Mouse (Mus musculus) midbrain, embryonic 16.5 days (tissue): ENCODE results near the gene Kcna10. TPM values are rescaled to one million over a fixed set of nuclear protein-coding genes. Genes with fewer than 3 reads are reported as not detected.

Experiments
- ATAC-seq: fragments of 200-750 bp; cut with Nextera tagmentation; 2 replicates; pipeline ENCODE4 v1.8.0; 2017; ENCODE audit warnings: moderate TSS enrichment
- H3K27ac ChIP-seq: fragments of 300-500 bp; sonication (generic); 2 replicates; pipeline ENCODE4 v1.5.1; 2014; ENCODE audit warnings: mild to moderate bottlenecking, low read length, mixed read lengths
- H3K27me3 ChIP-seq: fragments of 300-500 bp; sonication (generic); 2 replicates; pipeline ENCODE4 v1.6.1; 2014; ENCODE audit warnings: low read depth, low read length, mixed read lengths; ENCODE audit not compliant: control insufficient read depth, insufficient read depth
- H3K36me3 ChIP-seq: fragments of 300-500 bp; sonication (generic); 2 replicates; pipeline ENCODE4 v1.6.1; 2014; ENCODE audit warnings: mild to moderate bottlenecking, low read length, moderate library complexity, mixed read lengths; ENCODE audit not compliant: control insufficient read depth, insufficient read depth
- H3K4me1 ChIP-seq: fragments of 300-500 bp; sonication (generic); 2 replicates; pipeline ENCODE4 v1.6.1; 2014; ENCODE audit warnings: mild to moderate bottlenecking, low read length, mixed read lengths; ENCODE audit not compliant: control insufficient read depth, insufficient read depth
- H3K4me2 ChIP-seq: fragments of 300-500 bp; sonication (generic); 2 replicates; pipeline ENCODE4 v1.6.1; 2014; ENCODE audit warnings: mild to moderate bottlenecking, low read length, mixed read lengths
- H3K4me3 ChIP-seq: fragments of 300-500 bp; sonication (generic); 2 replicates; pipeline ENCODE4 v1.5.1; 2014; ENCODE audit warnings: low read depth, mild to moderate bottlenecking, low read length, moderate library complexity, mixed read lengths
- H3K9ac ChIP-seq: fragments of 300-500 bp; sonication (generic); 2 replicates; pipeline ENCODE4 v1.6.1; 2014; ENCODE audit warnings: low read depth, low read length, mixed read lengths
- H3K9me3 ChIP-seq: fragments of 300-500 bp; sonication (generic); replicated peaks from 2 replicates; pipeline ENCODE4 v1.6.1; 2014; ENCODE audit warnings: mild to moderate bottlenecking, low read length, mixed read lengths; ENCODE audit not compliant: control insufficient read depth, poor library complexity, severe bottlenecking
- WGBS: fragments of 180-500 bp; shearing (Covaris S2); extraction: QIAGEN DNeasy Blood & Tissue Kit; methylation state at CpG from one replicate; pipeline ENCODE4 v1.1.7; 2014; 5-methylcytosine and 5-hydroxymethylcytosine counted together
- polyA plus RNA-seq: library from polyadenylated mRNA; unstranded; fragments of >200 nt; fragmentation: Nextera tagmentation; extraction: Ambion mirVana; gene quantifications from 2 replicates; pipeline ENCODE4 v1.2.1, GENCODE M21; 2015

Kcna10 gene
- polyA plus RNA-seq, result not detected in 2 replicates

DNA sequence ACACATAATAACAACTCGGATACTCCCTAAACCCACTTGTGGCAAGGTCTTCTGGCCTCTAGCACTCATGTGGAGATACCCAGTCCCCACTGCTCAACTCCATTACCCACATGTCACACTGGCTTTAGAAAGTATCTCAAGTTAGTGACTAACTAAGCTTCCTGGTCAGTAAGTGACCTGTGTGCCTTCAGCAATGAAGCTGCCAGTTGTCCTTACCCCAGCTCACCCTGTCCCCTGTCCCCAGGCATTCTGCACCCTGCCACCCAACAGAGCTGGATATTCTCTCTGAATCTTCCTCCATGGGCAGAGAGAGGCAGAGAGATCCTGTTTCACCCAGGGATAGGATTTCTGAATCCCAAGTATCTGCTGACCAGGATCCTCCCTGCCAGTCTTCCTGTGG is at the start of gene Kcna10:
TSS of gene Kcna10 (plus strand) at position 301 of the 400 bp plus-strand sequence.
- no peaks in the 10 kb centered on the region for H3K4me1 ChIP-seq
- H3K27me3 ChIP-seq, result no peaks in the 10 kb centered on the region
- H3K4me3 ChIP-seq, result no peak within 1 kb of the TSS
- no peak within 1 kb of the TSS for H3K9ac ChIP-seq
- H3K4me2 ChIP-seq, result no peak within 1 kb of the TSS
- H3K9me3 ChIP-seq, result no peaks in the 10 kb centered on the region
- WGBS, result 81% methylated on average over 1 of the region's 1 CpGs
- ATAC-seq, result no peak
- no peaks in the 10 kb centered on the region for H3K36me3 ChIP-seq
- H3K27ac ChIP-seq, result no peak within 1 kb of the TSS

DNA sequence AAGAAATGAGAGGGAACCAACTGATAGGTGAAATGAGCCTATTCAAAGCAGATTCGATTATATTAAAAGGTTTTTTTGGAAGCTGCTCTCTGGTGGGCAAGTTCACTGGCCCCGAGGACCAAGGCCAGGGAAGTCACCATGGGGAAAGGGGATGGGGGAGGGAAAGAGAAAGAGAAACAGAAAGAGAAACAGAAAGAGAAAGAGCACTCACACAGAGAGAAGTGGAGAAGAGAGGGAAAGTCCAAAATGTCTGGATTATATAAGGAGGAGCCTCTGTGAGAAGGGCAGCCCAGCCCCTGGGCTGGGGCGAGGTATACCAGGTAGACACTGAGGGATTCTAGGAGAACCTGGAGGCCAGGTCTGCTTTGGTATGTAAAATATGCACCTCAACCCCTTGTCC is 48.4 kb upstream of the Kcna10 start:
- no peaks in the 10 kb centered on the region for H3K9me3 ChIP-seq
- no peak for ATAC-seq
- H3K27ac ChIP-seq, result no peak overlapping the region
- H3K9ac ChIP-seq, result no peak overlapping the region
- no peaks in the 10 kb centered on the region for H3K4me1 ChIP-seq
- WGBS, result 86% methylated on average over 3 of the region's 3 CpGs
- H3K36me3 ChIP-seq, result no peaks in the 10 kb centered on the region
- no peaks in the 10 kb centered on the region for H3K27me3 ChIP-seq
- no peak overlapping the region for H3K4me2 ChIP-seq
- no peak overlapping the region for H3K4me3 ChIP-seq

DNA sequence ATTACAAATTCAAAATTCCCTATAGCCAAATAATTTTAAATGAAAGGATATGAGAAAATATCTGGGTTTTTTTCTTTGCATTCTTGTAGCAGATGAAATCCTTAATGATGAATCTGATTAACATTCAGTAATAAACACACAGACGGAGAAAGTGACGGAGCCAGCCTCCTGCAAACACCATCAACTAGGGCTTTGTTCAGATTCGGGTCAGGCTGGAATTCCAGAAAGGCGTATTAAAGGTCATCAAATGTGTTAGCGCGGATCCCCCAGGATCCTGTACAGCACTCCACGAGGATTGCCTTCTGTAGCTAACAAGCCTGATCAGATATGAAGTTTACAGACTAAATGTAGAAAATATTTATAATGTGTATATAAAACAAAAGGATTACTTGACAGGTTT is 35.7 kb upstream of the Kcna10 start:
- no peaks in the 10 kb centered on the region for H3K27me3 ChIP-seq
- H3K27ac ChIP-seq, result no peak overlapping the region
- no peak for ATAC-seq
- H3K9ac ChIP-seq, result no peak overlapping the region
- no peaks in the 10 kb centered on the region for H3K36me3 ChIP-seq
- H3K4me3 ChIP-seq, result no peak overlapping the region
- no peaks in the 10 kb centered on the region for H3K9me3 ChIP-seq
- 50% methylated on average over 7 of the region's 7 CpGs for WGBS
- H3K4me2 ChIP-seq, result no peak overlapping the region
- peaks cover 6% of the 10 kb centered on the region; the same call in 1 of the 2 replicates for H3K4me1 ChIP-seq

DNA sequence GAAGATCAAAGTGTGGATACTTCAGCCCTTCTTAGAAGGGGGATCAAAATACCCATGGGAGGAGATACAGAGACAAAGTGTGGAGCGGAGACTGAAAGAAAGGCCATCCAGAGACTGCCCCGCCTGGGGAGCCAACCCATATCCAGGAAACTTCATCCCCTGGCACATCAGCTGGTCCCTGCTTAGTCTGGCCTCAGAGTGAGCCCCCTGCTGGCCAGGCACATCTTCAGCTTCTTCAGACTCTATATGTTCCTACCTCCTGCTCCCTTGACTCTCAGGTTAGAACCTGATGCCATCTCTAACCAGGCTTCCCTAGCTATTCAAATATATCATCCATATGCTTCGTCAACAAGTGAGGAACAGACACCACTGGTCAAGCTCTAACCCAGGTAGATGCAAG is 33.9 kb upstream of the Kcna10 start:
- H3K27me3 ChIP-seq, result no peaks in the 10 kb centered on the region
- H3K4me3 ChIP-seq, result no peak overlapping the region
- no peaks in the 10 kb centered on the region for H3K36me3 ChIP-seq
- peaks cover 6% of the 10 kb centered on the region; the same call in 1 of the 2 replicates for H3K4me1 ChIP-seq
- H3K9me3 ChIP-seq, result no peaks in the 10 kb centered on the region
- no peak overlapping the region for H3K9ac ChIP-seq
- H3K4me2 ChIP-seq, result no peak overlapping the region
- H3K27ac ChIP-seq, result no peak overlapping the region
- no peak for ATAC-seq
- 76% methylated on average over 3 of the region's 3 CpGs for WGBS

- WGBS, result 33% methylated on average over 3 of the region's 3 CpGs
- ATAC-seq, result peak; percentile 75; the same call in 1 of the 2 replicates
Observed at GRCm38 (mm10) chr3:107150469-107150868, 32.4 kb upstream of the Kcna10 start.

DNA sequence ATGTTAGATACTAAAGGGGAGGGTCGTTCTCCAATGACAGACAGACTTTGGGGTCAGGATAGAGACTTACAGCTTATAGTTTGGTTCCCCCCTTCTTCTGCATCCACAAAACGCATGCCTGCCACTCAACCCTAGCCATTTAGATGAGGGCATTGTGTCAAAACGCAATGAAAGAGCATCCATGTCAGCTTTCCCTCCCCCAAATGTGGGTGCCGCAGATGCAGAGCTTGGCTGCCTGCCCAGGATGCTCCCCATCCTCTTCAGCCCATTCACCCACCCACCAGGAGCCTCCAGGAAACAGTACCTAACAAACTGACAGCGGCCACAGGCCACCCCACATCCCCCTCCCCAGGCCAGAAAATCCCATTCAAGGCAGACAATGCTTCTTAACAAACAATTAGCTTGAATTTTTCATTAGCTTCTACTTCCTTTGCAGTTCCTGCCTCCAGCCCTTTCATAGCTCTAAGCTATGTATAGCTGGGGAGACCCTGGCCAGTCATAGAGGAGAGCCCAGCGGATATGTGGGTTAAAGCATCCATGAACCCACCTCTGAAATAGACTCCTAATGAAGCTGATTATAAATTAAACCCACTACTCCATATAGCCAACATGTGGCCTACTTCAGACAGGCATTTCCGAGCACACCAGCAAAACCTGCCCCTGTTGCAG is 31.9 kb upstream of the Kcna10 start:
- Histone ChIP-seq H3K36me3 (no peaks in the 10 kb centered on the region), H3K9me3 (no peaks in the 10 kb centered on the region), H3K27me3 (no peaks in the 10 kb centered on the region), H3K9ac (no peak overlapping the region), H3K4me3 (no peak overlapping the region), H3K4me1 (peaks cover 6% of the 10 kb centered on the region; the same call in 1 of the 2 replicates), H3K27ac (no peak overlapping the region), H3K4me2 (no peak overlapping the region)
- 24% methylated on average over 7 of the region's 7 CpGs for WGBS
- peak; percentile 56; the same call in 1 of the 2 replicates for ATAC-seq

More at GRCm38 (mm10) chr3:107150469-107150868, 32.4 kb upstream of the Kcna10 start:
- Histone ChIP-seq H3K27ac (no peak overlapping the region), H3K27me3 (no peaks in the 10 kb centered on the region), H3K9me3 (no peaks in the 10 kb centered on the region), H3K4me2 (no peak overlapping the region), H3K4me3 (no peak overlapping the region), H3K4me1 (peaks cover 6% of the 10 kb centered on the region; the same call in 1 of the 2 replicates), H3K36me3 (no peaks in the 10 kb centered on the region), H3K9ac (no peak overlapping the region)

GRCm38 (mm10) chr3:107153772-107154655 is 28.8 kb upstream of the Kcna10 start:
- Histone ChIP-seq H3K27ac (no peak overlapping the region), H3K27me3 (no peaks in the 10 kb centered on the region), H3K9me3 (no peaks in the 10 kb centered on the region), H3K36me3 (no peaks in the 10 kb centered on the region), H3K4me2 (no peak overlapping the region), H3K4me1 (peaks cover 6% of the 10 kb centered on the region; the same call in 1 of the 2 replicates), H3K4me3 (no peak overlapping the region), H3K9ac (no peak overlapping the region)
- WGBS, result 89% methylated on average over 11 of the region's 11 CpGs
- ATAC-seq, result no peak

DNA sequence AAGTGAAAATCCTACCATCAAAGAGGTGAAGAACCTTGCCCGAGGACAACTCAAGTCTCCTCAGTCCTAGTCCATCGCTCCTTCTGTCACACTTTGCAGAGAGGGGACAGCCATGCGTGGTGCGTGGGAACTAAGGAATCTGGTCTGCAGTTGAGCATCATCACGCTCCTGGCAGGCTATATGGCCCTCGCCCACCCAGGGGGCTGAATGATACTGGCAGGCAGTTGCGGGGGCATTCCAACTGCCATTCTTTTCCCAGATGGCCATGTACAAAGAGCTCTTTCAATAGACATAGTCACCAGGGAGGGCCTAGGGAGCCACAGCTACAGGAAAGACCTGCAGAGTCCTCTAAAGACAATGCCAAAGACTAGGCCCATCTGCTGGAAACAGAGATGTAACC is 24.0 kb upstream of the Kcna10 start:
- no peaks in the 10 kb centered on the region for H3K27me3 ChIP-seq
- no peaks in the 10 kb centered on the region for H3K36me3 ChIP-seq
- H3K4me3 ChIP-seq, result no peak overlapping the region
- no peak for ATAC-seq
- 91% methylated on average over 7 of the region's 7 CpGs for WGBS
- H3K27ac ChIP-seq, result no peak overlapping the region
- no peaks in the 10 kb centered on the region for H3K9me3 ChIP-seq
- no peak overlapping the region for H3K4me2 ChIP-seq
- no peaks in the 10 kb centered on the region; the same call in 1 of the 2 replicates for H3K4me1 ChIP-seq
- no peak overlapping the region for H3K9ac ChIP-seq

- ATAC-seq, result 0 out of 2 replicates have a peak, but pooled peaks have one; percentile 4
- Histone ChIP-seq H3K4me2 (peak overlapping the region; percentile 47), H3K9me3 (no peaks in the 10 kb centered on the region), H3K4me1 (no peaks in the 10 kb centered on the region; the same call in 1 of the 2 replicates), H3K9ac (no peak overlapping the region), H3K27me3 (no peaks in the 10 kb centered on the region), H3K27ac (no peak overlapping the region), H3K36me3 (no peaks in the 10 kb centered on the region), H3K4me3 (peak overlapping the region; percentile 19; the same call in 1 of the 2 replicates)
- 63% methylated on average over 3 of the region's 3 CpGs for WGBS
Observed at GRCm38 (mm10) chr3:107159418-107159817, 23.4 kb upstream of the Kcna10 start.
